In the genomic region with DNA sequence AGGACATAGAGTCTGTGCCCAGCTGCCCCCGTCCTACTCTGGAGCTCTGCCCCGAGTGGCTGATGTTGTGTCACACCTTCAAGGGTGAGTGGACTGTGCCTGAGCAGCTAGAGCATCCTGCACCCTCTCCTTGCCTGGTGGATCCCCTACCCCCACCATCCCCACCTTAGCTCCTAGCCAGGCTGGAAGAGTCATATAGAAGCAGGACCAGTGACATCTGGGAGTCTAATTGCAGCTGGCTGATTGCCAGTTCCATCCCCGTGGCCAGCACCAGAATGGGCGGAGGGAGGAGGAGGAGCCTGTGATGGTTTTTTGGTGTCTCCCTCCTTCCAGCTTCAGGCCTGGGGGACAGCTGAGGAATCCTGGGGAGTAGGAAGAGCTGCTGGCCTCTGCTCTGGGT, we compare ENCODE assay signal across 8 mouse cellular contexts. TPM values are rescaled to one million over a fixed set of nuclear protein-coding genes. Genes with fewer than 3 reads are reported as not detected.
DNase-seq lines count a peak whose midpoint lies in the region; ATAC-seq and TF ChIP-seq lines count a peak whose summit lies in the region.

No protein-coding gene starts in this region.

- no peak for TF ChIP-seq POLR2A in bone marrow macrophage, adult 2 months (IDR thresholded peaks at IDR 0.05; ENCODE audit: borderline replicate concordance, low read depth, low read length)

- no peaks in the 10 kb centered on the region for H3K36me3 ChIP-seq in forebrain, embryonic 15.5 days
- no peaks in the 10 kb centered on the region for H3K36me3 ChIP-seq in limb, embryonic 13.5 days

- TF ChIP-seq CTCF in layer of hippocampus, adult 2 months (conservative IDR thresholded peaks at IDR 0.05) = no peak
- no peak for TF ChIP-seq CTCF in bone marrow macrophage, adult 2 months (IDR thresholded peaks at IDR 0.05; ENCODE audit: low read depth, low read length)

- H3K27ac ChIP-seq in layer of hippocampus, adult 2 months = peak overlapping the region; percentile 61; the same call in 1 of the 2 replicates
- peak overlapping the region; percentile 87 for H3K27ac ChIP-seq in bone marrow macrophage, adult 2 months (ENCODE audit: insufficient read depth, low read depth, low read length)
- peak overlapping the region; percentile 30; the same call in 1 of the 2 replicates for H3K27ac ChIP-seq in forebrain, embryonic 15.5 days (replicated peaks)
- H3K27ac ChIP-seq in limb, embryonic 13.5 days = peak overlapping the region; percentile 83

- no peak overlapping the region for H3K4me2 ChIP-seq in forebrain, embryonic 15.5 days (replicated peaks)
- 0 out of 2 replicates have a peak overlapping the region, but pooled peaks have one; percentile 52 for H3K4me2 ChIP-seq in limb, embryonic 13.5 days (replicated peaks)

- H3K27me3 ChIP-seq in forebrain, embryonic 15.5 days = no peaks in the 10 kb centered on the region
- H3K27me3 ChIP-seq in limb, embryonic 13.5 days = no peaks in the 10 kb centered on the region

- 0 out of 2 replicates have a peak, but pooled peaks have one; percentile 27 for ATAC-seq in forebrain, embryonic 15.5 days (replicated peaks)
- no peak for ATAC-seq in limb, embryonic 13.5 days (ENCODE audit: low FRiP score, low read depth)
- ATAC-seq in frontal cortex, adult (ENCODE audit: low TSS enrichment) = no peak

- peaks cover 82% of the 10 kb centered on the region for H3K4me1 ChIP-seq in bone marrow macrophage, adult 2 months (ENCODE audit: control insufficient read depth, insufficient read depth, low read length)
- H3K4me1 ChIP-seq in forebrain, embryonic 15.5 days = peaks cover 78% of the 10 kb centered on the region
- peaks cover 83% of the 10 kb centered on the region for H3K4me1 ChIP-seq in limb, embryonic 13.5 days

- H3K9ac ChIP-seq in forebrain, embryonic 15.5 days (replicated peaks) = no peak overlapping the region
- H3K9ac ChIP-seq in limb, embryonic 13.5 days = peak overlapping the region; percentile 13; the same call in 1 of the 2 replicates

- no peaks in the 10 kb centered on the region for H3K9me3 ChIP-seq in forebrain, embryonic 15.5 days
- no peaks in the 10 kb centered on the region for H3K9me3 ChIP-seq in limb, embryonic 13.5 days

- WGBS in forebrain, embryonic 15.5 days = 25% methylated on average over 4 of the region's 4 CpGs
- WGBS in limb, embryonic 13.5 days = 39% methylated on average over 4 of the region's 4 CpGs

- DNase-seq in layer of hippocampus, adult 2 months (ENCODE audit: low spot score in 2 of 2) = no peak
- DNase-seq in layer of hippocampus, adult 11-12 months (ENCODE audit: low spot score) = no peak
- DNase-seq in layer of hippocampus, postnatal 14 days (ENCODE audit: low spot score in 2 of 2) = no peak
- no peak for DNase-seq in urinary bladder, adult 2 months (ENCODE audit: low spot score)

- no peak overlapping the region for H3K4me3 ChIP-seq in layer of hippocampus, adult 2 months
- H3K4me3 ChIP-seq in bone marrow macrophage, adult 2 months (ENCODE audit: insufficient read depth, low read length) = no peak overlapping the region
- H3K4me3 ChIP-seq in forebrain, embryonic 15.5 days = no peak overlapping the region
- H3K4me3 ChIP-seq in limb, embryonic 13.5 days = no peak overlapping the region

RNA-seq across cellular contexts. Expression of a gene that starts 6.8 kb away (rescaled TPM):
- total RNA-seq in layer of hippocampus, adult 2 months (2021) = 100 to 1,000 TPM; 130 to 140 TPM
- polyA plus RNA-seq in bone marrow macrophage, adult 2 months (2012; ENCODE audit: insufficient read depth, insufficient read length, missing spikeins) = 259 and 302 TPM in 2 replicates
- polyA plus RNA-seq in forebrain, embryonic 15.5 days (2015; fragmentation: Nextera tagmentation; extraction: Ambion mirVana) = 84.9 and 85.7 TPM in 2 replicates
- 38.6 and 42.6 TPM in 2 replicates for polyA plus RNA-seq in limb, embryonic 13.5 days (2015; fragmentation: Nextera tagmentation; extraction: Ambion mirVana)
- total RNA-seq in layer of hippocampus, postnatal 14 days (2021) = 100 to 1,000 TPM; 220 to 233 TPM
- 33.3 and 63.7 TPM in 2 replicates for polyA plus RNA-seq in urinary bladder, adult 2 months (2012; rRNA removed)

Comparison
In these comparisons a context has a peak if more than half of its experiments do, and no peak if none do; other contexts are left out.
1. H3K27ac ChIP-seq: peak in every context shown above with its lines; median percentile 87 in bone marrow macrophage, adult 2 months; 83 in limb, embryonic 13.5 days; 61 in layer of hippocampus, adult 2 months; 30 in forebrain, embryonic 15.5 days.